Mouse (Mus musculus) ES-Bruce4 (cell line): ENCODE results near the gene Fgfr2. TPM values are rescaled to one million over a fixed set of nuclear protein-coding genes. Genes with fewer than 3 reads are reported as not detected.

ENCODE experiments used
- H3K27ac ChIP-seq: 2 replicates; pipeline ENCODE4 v1.5.1; 2012; ENCODE audit warnings: low read length, inconsistent platforms; ENCODE audit not compliant: insufficient read depth
- H3K27me3 ChIP-seq: 2 replicates; pipeline ENCODE4 v1.6.1; 2012; ENCODE audit warnings: mild to moderate bottlenecking, low read length, inconsistent platforms; ENCODE audit not compliant: control insufficient read depth, poor library complexity, insufficient read depth, severe bottlenecking
- H3K36me3 ChIP-seq: 2 replicates; pipeline ENCODE4 v1.6.1; 2012; ENCODE audit warnings: inconsistent platforms, mild to moderate bottlenecking, low read length, moderate library complexity; ENCODE audit not compliant: control insufficient read depth, poor library complexity, insufficient read depth, severe bottlenecking
- H3K4me1 ChIP-seq: one replicate; pipeline ENCODE4 v1.8.1; 2011; ENCODE audit warnings: low read length; ENCODE audit not compliant: control insufficient read depth, insufficient read depth
- H3K4me3 ChIP-seq: 2 replicates; pipeline ENCODE4 v1.5.1; 2011; ENCODE audit warnings: low read depth, mild to moderate bottlenecking, low read length
- H3K9ac ChIP-seq: 2 replicates; pipeline ENCODE4 v1.6.1; 2012; ENCODE audit warnings: low read depth, mild to moderate bottlenecking, inconsistent platforms; ENCODE audit not compliant: poor library complexity, severe bottlenecking
- H3K9me3 ChIP-seq: replicated peaks from 2 replicates; pipeline ENCODE4 v1.6.1; 2012; ENCODE audit warnings: mild to moderate bottlenecking, low read length, inconsistent platforms; ENCODE audit not compliant: control insufficient read depth, poor library complexity, insufficient read depth, severe bottlenecking
- CTCF ChIP-seq: IDR thresholded peaks from one replicate; pipeline ENCODE4 v1.8.1; 2011; ENCODE audit warnings: low read depth, low read length
- EP300 ChIP-seq: IDR thresholded peaks from 2 replicates; pipeline ENCODE4 v1.6.1; 2011; ENCODE audit warnings: low read depth, low read length; ENCODE audit not compliant: insufficient read depth
- POLR2A ChIP-seq: IDR thresholded peaks from one replicate; pipeline ENCODE4 v1.8.1; 2011; ENCODE audit warnings: low read length; ENCODE audit not compliant: insufficient read depth
- polyA plus RNA-seq: library from polyadenylated mRNA; stranded (reverse); fragments of >200 nt; gene quantifications from 2 replicates; pipeline ENCODE4 v1.2.4, GENCODE M21; 2011; ENCODE audit warnings: low read depth; ENCODE audit not compliant: missing spikeins, insufficient read depth, insufficient read length

Gene Fgfr2
- 31.6 and 34.8 TPM in 2 replicates for polyA plus RNA-seq

GRCm38 (mm10) chr7:133123244-133123998 lies at the start of gene Fgfr2:
Gene Fgfr2, minus strand, starts transcription at chr7:133123350.
- Histone ChIP-seq H3K4me1 (no peaks in the 10 kb centered on the region), H3K36me3 (peaks cover 7% of the 10 kb centered on the region; the same call in 1 of the 2 replicates), H3K27me3 (no peaks in the 10 kb centered on the region), H3K4me3 (peak within 1 kb of the TSS; percentile 96), H3K9ac (peak within 1 kb of the TSS; percentile 98), H3K9me3 (0 out of 2 replicates have a peak, but pooled peaks cover under 1% of the 10 kb centered on the region), H3K27ac (peak within 1 kb of the TSS; percentile 95)
- TF ChIP-seq EP300, result no peak
- TF ChIP-seq CTCF, result no peak
- peak; percentile 31 for TF ChIP-seq POLR2A

- Histone ChIP-seq H3K9ac (no peak overlapping the region), H3K36me3 (no peaks in the 10 kb centered on the region), H3K9me3 (no peaks in the 10 kb centered on the region), H3K4me1 (no peaks in the 10 kb centered on the region), H3K27ac (no peak overlapping the region), H3K4me3 (no peak overlapping the region), H3K27me3 (no peaks in the 10 kb centered on the region)
- TF ChIP-seq POLR2A (no peak), CTCF (no peak), EP300 (no peak)
These were observed 48.4 kb upstream of the Fgfr2 start for GRCm38 (mm10) chr7:133171403-133172032.

- no peak overlapping the region for H3K27ac ChIP-seq
- H3K27me3 ChIP-seq, result no peaks in the 10 kb centered on the region
- TF ChIP-seq EP300, result no peak
- no peak for TF ChIP-seq CTCF
- no peak for TF ChIP-seq POLR2A
These were observed 45.8 kb upstream of the Fgfr2 start for GRCm38 (mm10) chr7:133168928-133169327.

GRCm38 (mm10) chr7:133167903-133168302 lies 44.8 kb upstream of the Fgfr2 start:
- Histone ChIP-seq H3K9ac (no peak overlapping the region), H3K4me3 (no peak overlapping the region), H3K36me3 (no peaks in the 10 kb centered on the region), H3K9me3 (no peaks in the 10 kb centered on the region), H3K27ac (no peak overlapping the region), H3K27me3 (no peaks in the 10 kb centered on the region), H3K4me1 (no peaks in the 10 kb centered on the region)
- TF ChIP-seq EP300 (no peak), POLR2A (no peak), CTCF (no peak)

More at GRCm38 (mm10) chr7:133168928-133169327, 45.8 kb upstream of the Fgfr2 start:
- Histone ChIP-seq H3K4me3 (no peak overlapping the region), H3K36me3 (no peaks in the 10 kb centered on the region), H3K9ac (no peak overlapping the region), H3K9me3 (no peaks in the 10 kb centered on the region), H3K4me1 (no peaks in the 10 kb centered on the region)

- no peaks in the 10 kb centered on the region for H3K36me3 ChIP-seq
- H3K27me3 ChIP-seq, result no peaks in the 10 kb centered on the region; the same call in 1 of the 2 replicates
- H3K27ac ChIP-seq, result no peak overlapping the region
- no peak overlapping the region for H3K9ac ChIP-seq
- H3K9me3 ChIP-seq, result no peaks in the 10 kb centered on the region
- no peak overlapping the region for H3K4me3 ChIP-seq
- H3K4me1 ChIP-seq, result no peaks in the 10 kb centered on the region
- no peak for TF ChIP-seq EP300
- no peak for TF ChIP-seq POLR2A
- TF ChIP-seq CTCF, result no peak
These were observed 41.6 kb upstream of the Fgfr2 start for GRCm38 (mm10) chr7:133164770-133165169.

- H3K9me3 ChIP-seq, result no peaks in the 10 kb centered on the region
- no peak overlapping the region for H3K9ac ChIP-seq
- no peak overlapping the region for H3K4me3 ChIP-seq
- TF ChIP-seq EP300, result no peak
- TF ChIP-seq POLR2A, result no peak
- TF ChIP-seq CTCF, result no peak
- no peaks in the 10 kb centered on the region; the same call in 1 of the 2 replicates for H3K27me3 ChIP-seq
- H3K27ac ChIP-seq, result no peak overlapping the region
- H3K4me1 ChIP-seq, result no peaks in the 10 kb centered on the region
- no peaks in the 10 kb centered on the region for H3K36me3 ChIP-seq
These were observed 39.9 kb upstream of the Fgfr2 start for GRCm38 (mm10) chr7:133163011-133163410.
